Mouse (Mus musculus): ENCODE data around the gene Klf6.

Gene Klf6

GRCm38 (mm10) chr13:5899021-5899420, 37.7 kb downstream of the Klf6 start:
- no peak for DNase-seq (ENCODE audit: low spot score)

GRCm38 (mm10) chr13:5899641-5900040, 38.4 kb downstream of the Klf6 start:
- no peak for DNase-seq (ENCODE audit: low spot score)

GRCm38 (mm10) chr13:5913201-5913600, 51.9 kb downstream of the Klf6 start:
- no peak for DNase-seq (ENCODE audit: low spot score)

- no peak for DNase-seq (ENCODE audit: low spot score)
Observed at GRCm38 (mm10) chr13:5917360-5917759, 56.1 kb downstream of the Klf6 start.

- DNase-seq (ENCODE audit: low spot score) = no peak
Observed at GRCm38 (mm10) chr13:5919966-5920365, 58.7 kb downstream of the Klf6 start.
